Mouse (Mus musculus): ENCODE measurements at regions not wholly inside any gene's neighbourhood (a gene's known extent, or its start where the extent isn't known, plus 50 kb on each side); places are given as distances from the start of the nearest gene placed in this dataset.

DNA sequence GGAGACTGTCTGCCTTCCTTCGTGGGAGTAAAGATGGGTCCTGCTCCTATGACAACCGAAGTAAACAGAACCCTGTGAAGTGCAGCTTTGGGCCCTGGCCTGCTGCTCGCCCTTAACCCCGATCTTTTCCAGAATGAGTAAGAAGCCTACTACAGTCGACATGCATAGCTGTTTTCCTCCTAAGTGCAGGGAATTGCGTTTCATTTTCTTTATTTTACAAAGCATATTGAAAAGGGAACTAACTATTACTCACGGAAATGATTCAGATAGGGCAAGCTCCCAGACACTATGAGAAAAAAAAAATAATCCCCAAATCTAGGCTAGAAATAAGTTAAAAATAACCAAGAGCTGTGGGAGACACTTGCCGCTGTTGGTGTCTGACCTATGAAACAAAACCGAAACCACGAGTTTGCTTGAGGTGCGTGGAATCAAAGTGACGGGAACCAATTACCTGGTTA is 204.5 kb downstream of the Kif20b start:
- TF ChIP-seq CTCF (IDR thresholded peaks at IDR 0.05; ENCODE audit: insufficient read depth, low read length) (no peak), POLR2A (IDR thresholded peaks at IDR 0.05; ENCODE audit: borderline replicate concordance, extremely low read depth, low read depth, low read length) (no peak)
